Mouse (Mus musculus) liver, embryonic 14.5 days (tissue): ENCODE measurements at regions not wholly inside any gene's neighbourhood (a gene's known extent, or its start where the extent isn't known, plus 50 kb on each side); places are given as distances from the start of the nearest gene placed in this dataset.

Experiments
- ATAC-seq: fragments of 200-750 bp; cut with Nextera tagmentation; 2 replicates; pipeline ENCODE4 v1.8.0; 2017; ENCODE audit warnings: moderate number of reproducible peaks, mild to moderate bottlenecking, moderate library complexity; ENCODE audit not compliant: insufficient read depth
- DNase-seq, 3 experiments: peaks; one replicate each; pipeline ENCODE4 v3.0.0-alpha.2; 2012 to 2013; ENCODE audit warnings: low read depth in 3 of 3, low spot score in 3 of 3
- H3K27ac ChIP-seq: fragments of 300-500 bp; sonication (generic); 2 replicates; pipeline ENCODE4 v1.5.1; 2014; ENCODE audit warnings: moderate library complexity, mild to moderate bottlenecking, control low read depth, inconsistent platforms
- H3K27me3 ChIP-seq: fragments of 300-500 bp; sonication (generic); 2 replicates; pipeline ENCODE4 v1.6.1; 2014; ENCODE audit warnings: mild to moderate bottlenecking, low read length, moderate library complexity; ENCODE audit not compliant: control insufficient read depth, insufficient read depth
- H3K36me3 ChIP-seq: fragments of 300-500 bp; sonication (generic); replicated peaks from 2 replicates; pipeline ENCODE4 v1.6.1; 2014; ENCODE audit warnings: low read depth; ENCODE audit not compliant: control insufficient read depth, insufficient read depth
- H3K4me1 ChIP-seq, 2 experiments: fragments of 200-500 bp in 1 of 2; fragments of 300-500 bp in 1 of 2; sonication (generic) in 1 of 2; replicated peaks; 2 replicates each; pipeline ENCODE4 v1.6.1; 2012 to 2014; ENCODE audit warnings: antibody characterized with exemption in 1 of 2, inconsistent platforms in 1 of 2, low read length in 1 of 2; ENCODE audit not compliant: control insufficient read depth in 2 of 2, insufficient read depth in 2 of 2
- H3K4me2 ChIP-seq: fragments of 300-500 bp; sonication (generic); 2 replicates; pipeline ENCODE4 v1.6.1; 2014; ENCODE audit warnings: low read depth, mild to moderate bottlenecking, control low read depth, moderate library complexity
- H3K4me3 ChIP-seq, 2 experiments: fragments of 200-500 bp in 1 of 2; fragments of 300-500 bp in 1 of 2; sonication (generic) in 1 of 2; 2 replicates each; pipeline ENCODE4 v1.5.1; 2012 to 2014; ENCODE audit warnings: low read depth in 2 of 2, low read length in 2 of 2, mild to moderate bottlenecking in 2 of 2, control low read depth in 1 of 2, inconsistent platforms in 1 of 2, moderate library complexity in 1 of 2; ENCODE audit not compliant: insufficient read depth in 1 of 2
- H3K9ac ChIP-seq: fragments of 300-500 bp; sonication (generic); replicated peaks from 2 replicates; pipeline ENCODE4 v1.6.1; 2014; ENCODE audit warnings: mild to moderate bottlenecking, control low read depth, moderate library complexity
- H3K9me3 ChIP-seq: fragments of 300-500 bp; sonication (generic); 2 replicates; pipeline ENCODE4 v1.6.1; 2016; ENCODE audit warnings: low read length, mixed read lengths; ENCODE audit not compliant: control insufficient read depth
- CTCF ChIP-seq: IDR thresholded peaks from 2 replicates; pipeline ENCODE4 v1.5.1; 2016; ENCODE audit warnings: antibody characterized with exemption, low read depth, control low read depth
- EP300 ChIP-seq: IDR thresholded peaks from 2 replicates; pipeline ENCODE4 v1.6.1; 2016; ENCODE audit warnings: antibody characterized with exemption, low read depth
- WGBS: fragments of 180-500 bp; shearing (Covaris S2); extraction: QIAGEN DNeasy Blood & Tissue Kit; methylation state at CpG from one replicate; pipeline ENCODE4 v1.1.7; 2014; ENCODE audit not compliant: insufficient replicate concordance; 5-methylcytosine and 5-hydroxymethylcytosine counted together

GRCm38 (mm10) chr4:7574011-7574410 is 664.8 kb downstream of the Car8 start:
- Histone ChIP-seq H3K36me3 (no peaks in the 10 kb centered on the region), H3K27ac (no peak overlapping the region), H3K9ac (no peak overlapping the region), H3K4me1 (no peaks in the 10 kb centered on the region), H3K4me2 (no peak overlapping the region), H3K27me3 (no peaks in the 10 kb centered on the region), H3K4me3 (no peak overlapping the region), H3K9me3 (no peaks in the 10 kb centered on the region)
- 61% methylated on average over 2 of the region's 2 CpGs for WGBS
- no peak for ATAC-seq
- TF ChIP-seq EP300 (no peak), CTCF (no peak)
- no peak for DNase-seq

DNA sequence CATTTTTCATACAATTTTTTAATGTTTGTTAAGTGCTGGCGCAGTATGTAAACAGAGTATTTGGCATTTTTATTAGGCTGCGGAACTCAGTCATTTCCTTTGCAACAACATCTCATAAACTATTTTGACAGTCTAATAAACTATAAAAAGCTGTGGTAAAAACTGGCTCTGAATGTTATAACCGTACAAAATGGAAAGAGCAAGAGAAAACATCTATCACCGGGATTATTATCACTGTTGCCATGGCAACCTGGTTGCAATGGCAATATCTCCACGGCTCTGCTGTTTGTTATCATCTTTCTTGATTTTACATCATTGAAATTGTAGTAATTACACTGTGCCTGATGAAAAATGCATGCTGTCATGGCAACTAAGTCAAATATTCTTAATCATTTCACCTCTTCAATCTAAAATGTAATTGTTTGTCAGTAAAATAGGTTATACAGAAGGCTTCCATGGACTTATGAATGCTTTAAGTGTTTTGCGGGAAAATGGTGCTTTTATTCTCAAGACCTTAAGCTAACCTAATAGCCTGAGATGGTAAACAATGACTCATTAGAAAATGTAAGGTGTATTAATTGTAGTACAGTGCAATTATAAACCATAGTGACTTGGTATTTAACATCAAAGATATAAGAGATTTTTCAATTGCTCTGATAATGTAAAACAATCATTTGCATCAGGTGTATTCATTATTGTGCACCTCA is 671.0 kb downstream of the Car8 start:
- H3K4me3 ChIP-seq = no peak overlapping the region
- no peaks in the 10 kb centered on the region for H3K9me3 ChIP-seq
- no peak overlapping the region for H3K9ac ChIP-seq
- no peak for DNase-seq
- no peak for TF ChIP-seq CTCF
- no peak for TF ChIP-seq EP300
- WGBS = 61% methylated on average over 6 of the region's 6 CpGs
- no peaks in the 10 kb centered on the region for H3K27me3 ChIP-seq
- H3K36me3 ChIP-seq = no peaks in the 10 kb centered on the region
- H3K4me1 ChIP-seq = no peaks in the 10 kb centered on the region
- no peak overlapping the region for H3K4me2 ChIP-seq
- H3K27ac ChIP-seq = no peak overlapping the region
- no peak for ATAC-seq

DNA sequence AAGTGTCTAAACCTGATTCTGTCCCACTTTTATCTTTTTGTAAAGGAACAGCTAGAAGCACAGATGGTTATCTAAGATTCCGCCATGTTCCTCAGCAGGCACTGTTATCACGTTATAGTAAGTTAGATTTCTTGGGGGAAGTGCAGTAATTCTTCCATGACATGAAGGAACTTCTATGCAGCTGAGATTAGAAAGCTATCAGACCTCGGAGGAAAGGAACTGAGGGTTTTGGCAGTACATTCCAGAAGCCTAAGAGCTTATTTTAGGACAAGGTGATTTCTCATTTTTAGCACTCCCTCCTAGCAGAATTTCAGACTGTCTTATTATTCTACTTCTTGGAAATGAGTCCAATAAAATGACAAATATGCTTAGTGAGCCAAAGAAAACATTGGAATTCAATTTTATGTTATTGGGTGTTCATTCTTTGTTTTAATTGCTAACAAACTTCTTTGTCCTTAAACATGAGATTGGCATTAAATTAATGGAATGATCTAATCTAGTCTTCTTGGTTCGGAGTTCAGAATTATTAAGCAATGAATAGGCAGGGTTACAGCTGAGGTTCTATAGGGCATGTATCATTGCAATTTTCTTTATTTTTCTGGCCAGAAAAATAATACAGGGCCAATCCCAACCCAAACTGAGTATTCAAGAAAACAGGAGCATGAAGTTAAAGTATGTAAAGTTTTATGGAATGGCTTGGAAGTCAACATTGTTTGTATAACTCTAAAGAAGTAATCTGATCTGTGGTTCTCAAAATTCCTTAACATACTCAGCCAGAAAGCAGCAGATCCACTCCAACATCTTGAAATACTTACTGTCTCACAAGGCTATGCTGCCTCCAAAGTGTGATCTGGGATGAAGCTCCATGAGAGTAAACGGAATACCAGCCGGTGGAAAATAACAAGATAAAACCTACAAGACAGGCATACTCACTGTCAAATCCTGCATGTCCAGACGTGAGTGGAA is 678.7 kb downstream of the Car8 start:
- Histone ChIP-seq H3K4me2 (no peak overlapping the region), H3K27me3 (no peaks in the 10 kb centered on the region), H3K4me1 (no peaks in the 10 kb centered on the region), H3K27ac (no peak overlapping the region), H3K4me3 (no peak overlapping the region), H3K36me3 (no peaks in the 10 kb centered on the region), H3K9ac (no peak overlapping the region), H3K9me3 (no peaks in the 10 kb centered on the region)
- WGBS = 45% methylated on average over 7 of the region's 7 CpGs
- ATAC-seq = no peak
- no peak for TF ChIP-seq CTCF
- TF ChIP-seq EP300 = no peak
- no peak for DNase-seq

DNA sequence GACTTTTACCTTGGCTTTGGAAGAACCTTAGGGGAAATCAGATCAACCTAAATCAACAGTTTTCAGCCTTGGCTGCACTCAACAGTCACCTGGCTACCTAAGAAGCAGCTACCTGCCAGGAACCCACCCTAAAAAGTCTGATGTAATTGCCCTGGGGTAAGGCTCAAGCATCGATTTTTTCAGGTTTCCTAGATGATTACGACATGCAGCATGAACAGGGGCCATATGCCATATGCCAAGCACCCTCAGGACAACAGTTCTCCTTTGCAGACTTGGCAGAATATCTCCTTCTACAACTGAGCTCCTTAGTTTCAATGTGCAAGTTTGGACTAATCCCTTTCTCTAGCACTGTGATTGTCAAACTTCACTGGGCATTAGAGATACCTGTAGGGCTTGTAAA is 680.1 kb downstream of the Car8 start:
- Histone ChIP-seq H3K9me3 (no peaks in the 10 kb centered on the region), H3K4me1 (no peaks in the 10 kb centered on the region), H3K4me2 (no peak overlapping the region), H3K4me3 (no peak overlapping the region), H3K27me3 (no peaks in the 10 kb centered on the region), H3K9ac (no peak overlapping the region), H3K36me3 (no peaks in the 10 kb centered on the region), H3K27ac (no peak overlapping the region)
- no peak for ATAC-seq
- WGBS = 51% methylated on average over 2 of the region's 2 CpGs
- DNase-seq = no peak
- TF ChIP-seq CTCF (no peak), EP300 (no peak)

GRCm38 (mm10) chr4:7534301-7534700 is 704.5 kb downstream of the Car8 start:
- ATAC-seq (no peak), DNase-seq (no peak)
- 70% methylated on average over 4 of the region's 4 CpGs for WGBS
- no peak overlapping the region for H3K27ac ChIP-seq
- H3K4me3 ChIP-seq = no peak overlapping the region
- H3K9ac ChIP-seq = no peak overlapping the region
- H3K9me3 ChIP-seq = no peaks in the 10 kb centered on the region
- TF ChIP-seq EP300 = no peak
- no peak for TF ChIP-seq CTCF
- no peaks in the 10 kb centered on the region for H3K36me3 ChIP-seq
- no peak overlapping the region for H3K4me2 ChIP-seq
- H3K4me1 ChIP-seq = no peaks in the 10 kb centered on the region
- H3K27me3 ChIP-seq = no peaks in the 10 kb centered on the region
